Mouse (Mus musculus) bone marrow macrophage, adult 2 months (primary cell): Measurements from ENCODE around the gene Asb15.

ENCODE experiments used
- CTCF ChIP-seq: IDR thresholded peaks from 2 replicates; pipeline ENCODE4 v1.5.1; 2012; ENCODE audit warnings: low read depth, mild to moderate bottlenecking, low read length, moderate library complexity
- POLR2A ChIP-seq: IDR thresholded peaks from 2 replicates; pipeline ENCODE4 v1.6.1; 2012; ENCODE audit warnings: mild to moderate bottlenecking, low read depth, low read length, borderline replicate concordance

GRCm38 (mm10) chr6:24572431-24572830 is 44.5 kb downstream of the Asb15 start:
- TF ChIP-seq CTCF, result no peak
- no peak for TF ChIP-seq POLR2A
